Mouse (Mus musculus): Measurements from ENCODE around the gene Slc25a18.
"Not testable (repeated sequence)": the region's sequence is repeated elsewhere in the genome, so short reads cannot be mapped to it uniquely, and the experiment has no call there.

Slc25a18 gene

GRCm38 (mm10) chr6:120798019-120798418 is 24.6 kb downstream of the Slc25a18 start:
- peak in 1 of 2 experiments; percentile 61 for DNase-seq (ENCODE audit: low spot score in 2 of 2)

- DNase-seq (ENCODE audit: low spot score in 2 of 2): no peak
These were observed 25.5 kb downstream of the Slc25a18 start for GRCm38 (mm10) chr6:120798905-120799304.

GRCm38 (mm10) chr6:120799581-120800041 is 26.2 kb downstream of the Slc25a18 start:
- DNase-seq (ENCODE audit: low spot score in 2 of 2): no peak

- no peak for DNase-seq (ENCODE audit: low spot score in 2 of 2)
These were observed 33.8 kb downstream of the Slc25a18 start for GRCm38 (mm10) chr6:120806999-120807737.

GRCm38 (mm10) chr6:120807738-120808081 is 34.3 kb downstream of the Slc25a18 start:
- DNase-seq (ENCODE audit: low spot score in 2 of 2): no peak

GRCm38 (mm10) chr6:120811999-120812398 is 38.6 kb downstream of the Slc25a18 start:
- DNase-seq (ENCODE audit: low spot score in 2 of 2): not testable (repeated sequence)

GRCm38 (mm10) chr6:120819294-120819693 is 45.9 kb downstream of the Slc25a18 start:
- DNase-seq (ENCODE audit: low spot score in 2 of 2): no peak

GRCm38 (mm10) chr6:120820144-120820543 is 46.8 kb downstream of the Slc25a18 start:
- DNase-seq (ENCODE audit: low spot score in 2 of 2): no peak

GRCm38 (mm10) chr6:120820941-120821340 is 47.6 kb downstream of the Slc25a18 start:
- no peak for DNase-seq (ENCODE audit: low spot score in 2 of 2)

GRCm38 (mm10) chr6:120821715-120822114 is 48.3 kb downstream of the Slc25a18 start:
- DNase-seq (ENCODE audit: low spot score in 2 of 2): no peak

- DNase-seq (ENCODE audit: low spot score in 2 of 2): peak; percentile 90 to 93
These were observed 49.0 kb downstream of the Slc25a18 start, which contains the start of gene Atp6v1e1 for GRCm38 (mm10) chr6:120822307-120822928. Atp6v1e1 (minus strand) TSS chr6:120822793.

GRCm38 (mm10) chr6:120822937-120823614 is 49.7 kb downstream of the Slc25a18 start:
- no peak for DNase-seq (ENCODE audit: low spot score in 2 of 2)

- DNase-seq (ENCODE audit: low spot score in 2 of 2): no peak
These were observed 56.7 kb downstream of the Slc25a18 start for GRCm38 (mm10) chr6:120830056-120830455.

- no peak for DNase-seq (ENCODE audit: low spot score in 2 of 2)
These were observed 57.7 kb downstream of the Slc25a18 start for GRCm38 (mm10) chr6:120830866-120831608.

- no peak for DNase-seq (ENCODE audit: low spot score in 2 of 2)
These were observed 58.7 kb downstream of the Slc25a18 start for GRCm38 (mm10) chr6:120832097-120832496.

- no peak for DNase-seq (ENCODE audit: low spot score in 2 of 2)
These were observed 61.5 kb downstream of the Slc25a18 start for GRCm38 (mm10) chr6:120834766-120835321.

GRCm38 (mm10) chr6:120835474-120836374 is 62.3 kb downstream of the Slc25a18 start, which contains the start of gene Bcl2l13:
Bcl2l13 (plus strand) TSS chr6:120836212.
- DNase-seq (ENCODE audit: low spot score in 2 of 2): peak; percentile 86 to 87

- peak in 1 of 2 experiments; percentile 22 for DNase-seq (ENCODE audit: low spot score in 2 of 2)
These were observed 63.2 kb downstream of the Slc25a18 start for GRCm38 (mm10) chr6:120836389-120837151.

GRCm38 (mm10) chr6:120837152-120837530 is 63.8 kb downstream of the Slc25a18 start:
- no peak for DNase-seq (ENCODE audit: low spot score in 2 of 2)

- no peak for DNase-seq (ENCODE audit: low spot score in 2 of 2)
These were observed 66.9 kb downstream of the Slc25a18 start for GRCm38 (mm10) chr6:120840258-120840657.

Measured in right cerebral cortex, postnatal 36 days (tissue).